Mouse (Mus musculus) heart, adult 18-20 months (tissue): ENCODE measurements around the gene Tspan18. TPM values are rescaled to one million over a fixed set of nuclear protein-coding genes. Genes with fewer than 3 reads are reported as not detected.

Source experiments
- DNase-seq, 2 experiments: peaks; one replicate each; pipeline ENCODE4 v3.0.0; 2021 to 2022; ENCODE audit warnings: mixed read lengths in 1 of 2
- long read RNA-seq, 2 experiments: library from polyadenylated mRNA; stranded (forward); transcript quantifications; one replicate each; pipeline ENCODE4 v2.0.0; 2021
- total RNA-seq, 2 experiments: library from RNA; stranded (reverse); gene quantifications; 2 replicates each; pipeline ENCODE4 v1.2.3; 2021

Tspan18 gene
- total RNA-seq = 10 to 100 TPM; 11.7 to 13.3 TPM
- long read RNA-seq, experiment 1, partial matches to known transcripts = 2 of 13 reads
- long read RNA-seq, experiment 1, other reads (novel, unspliced or antisense) = 6 of 13 reads
- long read RNA-seq, experiment 2, partial matches to known transcripts = 0 of 5 reads
- long read RNA-seq, experiment 2, other reads (novel, unspliced or antisense) = 2 of 5 reads

GRCm38 (mm10) chr2:93333817-93334731, at the start of gene Tspan18:
TSS of gene Tspan18 (minus strand) at chr2:93334505.
- DNase-seq = peak; percentile 78 to 85

GRCm38 (mm10) chr2:93383831-93384230, 49.5 kb upstream of the Tspan18 start:
- DNase-seq = no peak

DNA sequence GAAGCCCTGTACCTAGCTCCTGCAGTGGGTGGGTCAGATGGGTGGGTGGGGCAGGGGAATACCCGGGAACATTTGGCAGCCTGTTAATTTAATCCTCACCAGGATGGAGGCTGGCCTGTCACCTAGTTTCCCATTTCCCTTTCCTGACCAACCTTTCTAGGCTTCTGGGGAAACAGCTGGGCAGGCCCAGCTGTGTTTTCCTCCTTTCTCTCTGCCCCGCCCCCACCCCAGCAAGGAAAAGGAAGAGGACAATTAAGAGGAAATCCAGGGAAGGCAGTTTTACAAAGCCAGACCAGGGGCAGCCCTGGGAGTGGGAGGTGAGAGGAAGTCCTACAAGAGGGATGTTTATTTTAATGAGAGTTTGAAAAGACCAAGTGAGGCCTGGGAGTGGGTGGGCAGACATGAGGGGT, 46.4 kb upstream of the Tspan18 start:
- DNase-seq = peak in 1 of 2 experiments; percentile 60

DNA sequence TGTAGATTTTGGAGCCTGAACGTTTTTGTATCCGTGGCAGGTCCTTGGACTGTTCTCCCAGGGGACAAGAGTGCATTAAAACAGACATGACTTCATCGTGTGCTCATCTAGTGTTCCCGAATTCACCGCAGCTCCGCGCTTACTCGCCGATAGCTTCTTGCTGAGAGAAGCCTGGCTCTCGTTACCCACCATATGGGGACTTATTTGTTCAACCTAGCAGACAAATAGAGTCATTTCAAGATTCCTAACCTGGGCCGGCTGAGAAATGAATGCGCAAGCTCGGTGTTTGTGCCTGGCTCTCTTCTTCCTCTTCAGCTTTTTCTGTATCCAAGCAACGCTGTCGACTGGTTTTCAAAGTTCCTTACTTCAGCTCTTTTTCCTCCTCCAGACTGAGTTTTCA, 43.5 kb upstream of the Tspan18 start:
- no peak for DNase-seq

DNA sequence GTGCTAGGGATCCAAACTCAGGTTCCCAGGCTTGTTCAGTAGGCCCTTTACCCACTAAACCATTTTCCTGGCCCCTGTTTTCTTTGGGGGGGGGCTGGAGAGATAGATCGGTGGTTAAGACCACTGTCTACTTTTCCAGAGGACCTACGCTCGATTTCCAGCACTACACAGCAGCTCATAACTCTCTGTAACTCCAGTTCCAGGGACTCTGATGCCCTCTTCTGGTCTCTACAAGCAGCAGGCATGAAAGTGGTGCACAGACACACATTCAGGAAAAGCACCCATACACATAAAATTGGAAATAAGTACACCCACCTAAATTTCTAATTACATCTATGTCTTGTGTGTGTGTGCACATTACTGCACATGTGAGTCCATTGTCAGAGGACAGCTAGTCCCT, 42.9 kb upstream of the Tspan18 start:
- no peak for DNase-seq

DNA sequence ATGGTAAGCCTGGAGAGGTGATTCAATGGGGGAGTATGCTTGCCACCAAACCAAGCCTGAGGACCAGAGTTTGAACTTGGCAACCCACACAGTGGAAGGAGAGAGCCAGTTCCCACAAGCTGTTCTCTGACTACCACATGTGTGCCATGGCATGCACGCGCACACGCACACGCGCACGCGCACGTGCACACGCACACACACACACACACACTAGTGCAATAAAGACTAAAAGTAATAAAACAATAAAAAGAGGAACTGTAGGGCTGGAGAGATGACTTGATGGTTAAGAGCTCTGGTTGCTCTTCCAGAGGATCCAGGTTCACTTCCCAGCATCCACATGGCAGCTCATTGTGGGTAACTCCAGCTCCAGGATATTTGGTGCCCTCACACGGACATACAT, 38.6 kb upstream of the Tspan18 start:
- DNase-seq = no peak

DNA sequence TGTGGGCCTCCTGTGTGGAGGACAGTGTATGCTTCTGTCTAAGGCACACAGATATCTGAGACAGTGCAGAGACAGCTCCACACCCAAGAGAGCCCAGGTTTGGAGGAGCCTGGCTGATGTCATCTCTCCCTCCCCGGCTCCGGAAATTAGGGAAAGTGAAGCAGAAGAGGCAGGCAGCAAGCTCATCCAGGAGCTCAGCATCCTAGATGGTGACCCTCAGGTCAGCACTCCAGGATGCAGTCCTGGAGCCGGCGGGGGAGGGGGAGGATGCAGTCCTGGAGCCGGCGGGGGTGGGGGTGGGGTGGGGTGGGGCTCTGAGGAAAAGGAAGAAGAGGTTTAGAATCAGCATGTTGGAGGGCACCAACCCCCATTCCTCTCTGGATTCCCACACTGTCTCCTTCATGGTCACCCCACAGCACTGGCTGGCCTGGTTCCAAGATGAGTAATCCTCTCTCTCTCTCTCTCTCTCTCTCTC, 37.8 kb upstream of the Tspan18 start:
- DNase-seq = no peak

GRCm38 (mm10) chr2:93368954-93369353, 34.6 kb upstream of the Tspan18 start:
- peak; percentile 20 to 54 for DNase-seq

DNA sequence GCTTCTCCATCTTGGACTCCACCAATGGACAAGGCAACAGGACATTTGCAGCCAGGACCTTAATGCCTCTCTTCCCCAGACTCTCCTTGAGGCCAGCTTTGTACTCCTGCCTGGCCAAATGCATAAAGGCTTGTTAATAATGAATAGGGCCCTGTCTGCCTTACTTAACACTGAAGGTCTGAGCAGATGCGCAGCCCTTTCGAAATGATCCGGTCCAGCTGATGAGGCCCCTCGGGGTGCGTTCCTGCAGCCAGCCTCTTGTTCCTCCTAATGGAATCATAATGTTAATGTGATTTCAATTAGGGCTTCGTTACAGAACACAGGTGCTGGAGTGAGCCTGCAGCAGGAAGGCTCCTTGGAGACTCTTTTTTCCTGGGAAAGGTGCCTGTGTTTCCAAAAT, 33.7 kb upstream of the Tspan18 start:
- DNase-seq = no peak

DNA sequence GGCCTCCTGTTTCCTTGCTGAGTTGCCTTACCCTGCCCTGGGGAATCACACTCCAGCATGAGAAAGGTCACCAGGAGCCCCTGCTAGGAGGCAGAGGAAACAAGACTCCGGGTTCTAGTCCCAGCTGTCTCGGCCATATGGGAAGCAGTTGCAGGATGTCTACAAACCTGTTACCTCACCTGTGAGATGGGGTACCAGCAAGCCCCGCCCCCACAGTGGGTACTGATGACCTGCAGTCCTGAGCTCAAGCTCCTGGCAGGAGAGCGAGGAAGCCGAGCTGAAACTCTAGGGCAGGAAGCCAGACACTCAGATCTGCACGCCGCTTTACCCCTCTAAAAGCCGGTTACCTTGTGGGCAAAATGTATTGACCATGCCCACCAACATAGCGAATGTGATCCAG, 31.1 kb upstream of the Tspan18 start:
- DNase-seq = no peak

DNA sequence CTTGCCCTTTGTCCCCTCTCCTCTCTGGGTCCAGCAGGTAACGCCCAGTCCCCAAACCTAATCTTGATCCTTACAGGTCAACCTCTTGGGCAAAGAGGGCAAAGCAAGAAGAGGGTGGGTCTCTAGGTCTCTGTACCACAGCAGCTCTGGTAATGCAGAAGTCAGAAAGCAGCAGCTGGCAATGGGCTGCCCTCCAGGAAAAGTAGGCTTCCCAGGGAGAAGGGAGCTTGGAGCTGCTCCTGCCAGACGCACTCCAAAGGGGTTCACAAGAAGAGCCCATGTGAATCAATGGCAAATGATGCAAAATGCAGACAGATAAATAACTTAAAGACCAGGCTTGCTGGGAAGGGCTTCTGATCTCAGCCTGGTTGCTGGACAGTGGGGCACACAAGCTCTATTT, 30.6 kb upstream of the Tspan18 start:
- DNase-seq = no peak

DNA sequence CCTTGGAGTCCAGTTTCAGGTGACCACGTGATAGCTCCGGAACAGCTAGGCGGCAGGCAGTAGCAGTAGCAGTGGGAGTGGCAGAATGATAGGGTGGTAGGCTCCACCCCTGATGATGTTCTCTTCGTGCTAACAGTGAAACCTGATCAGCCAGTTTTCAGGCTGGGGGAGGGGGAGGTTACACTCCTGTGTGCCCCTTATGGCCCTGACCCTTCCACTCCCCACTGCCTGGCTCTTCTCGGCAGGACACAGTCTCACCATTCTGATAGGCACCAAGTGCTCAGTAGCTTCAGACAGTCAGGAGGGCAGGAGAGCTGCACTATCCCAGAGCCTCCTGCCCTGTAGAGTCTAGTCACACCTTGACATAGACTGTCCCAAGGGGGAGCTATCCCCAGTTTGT, 27.1 kb upstream of the Tspan18 start:
- DNase-seq = no peak

GRCm38 (mm10) chr2:93360310-93360709, 26.0 kb upstream of the Tspan18 start:
- no peak for DNase-seq

DNA sequence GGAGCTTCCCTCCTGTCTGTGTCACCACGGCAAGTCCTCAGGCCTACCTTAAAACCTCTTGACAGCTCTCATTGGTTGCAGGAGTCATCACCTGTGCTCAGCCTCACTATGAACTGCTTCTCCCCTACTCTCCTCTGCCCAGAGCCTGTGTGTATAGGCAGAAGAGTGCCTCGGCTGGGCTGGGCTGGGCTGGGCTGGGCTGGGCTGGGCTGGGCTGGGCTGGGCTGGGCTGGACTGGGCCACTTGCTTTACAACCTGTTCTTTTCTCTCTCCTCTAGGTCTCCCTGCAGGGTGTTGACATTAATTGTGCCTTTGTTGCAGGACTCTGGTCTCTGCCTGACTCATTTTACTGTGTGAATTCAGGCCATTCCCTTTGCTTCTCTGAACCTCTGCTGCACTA, 23.1 kb upstream of the Tspan18 start:
- DNase-seq = no peak

DNA sequence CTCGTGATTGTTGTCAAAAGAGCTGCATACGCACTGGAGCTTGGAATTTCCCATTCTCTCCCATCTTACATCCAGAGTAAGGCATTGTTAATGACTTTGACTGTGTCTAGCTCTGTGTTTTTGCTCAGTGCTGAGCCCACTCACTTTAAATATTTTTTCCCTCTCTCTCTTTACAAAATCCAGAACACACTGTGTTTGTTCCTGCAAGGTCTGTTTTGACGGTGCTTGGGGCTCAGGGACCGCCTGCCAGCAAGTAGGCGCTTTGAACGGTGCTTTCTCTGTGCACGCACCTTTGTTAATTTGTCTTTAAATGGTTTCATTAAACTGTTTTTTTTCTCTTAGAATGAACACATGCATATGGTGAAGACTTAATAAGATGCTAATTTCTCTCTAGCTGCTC, 21.5 kb upstream of the Tspan18 start:
- DNase-seq = no peak

GRCm38 (mm10) chr2:93354621-93355020, 20.3 kb upstream of the Tspan18 start:
- DNase-seq = no peak

DNA sequence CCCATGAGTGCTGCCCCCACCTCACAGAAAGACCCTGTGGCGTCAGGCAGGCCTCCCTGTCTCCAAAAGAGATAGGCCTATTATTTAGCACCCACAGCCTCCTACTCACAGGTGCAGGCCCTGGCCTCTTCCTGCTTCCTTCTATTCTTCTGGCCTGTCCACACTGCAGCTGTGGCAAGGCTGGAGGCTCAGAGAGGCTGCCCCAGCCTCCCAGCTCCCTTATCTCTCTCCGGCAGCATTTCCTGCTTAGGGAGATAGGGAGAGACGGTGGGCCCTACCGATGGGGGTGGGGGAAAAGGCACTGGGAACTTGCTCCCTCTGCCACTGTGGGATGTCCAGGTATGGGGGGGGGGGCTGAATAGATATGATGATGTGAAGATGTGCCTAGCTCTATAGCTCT, 19.4 kb upstream of the Tspan18 start:
- DNase-seq = peak in 1 of 2 experiments; percentile 32

DNA sequence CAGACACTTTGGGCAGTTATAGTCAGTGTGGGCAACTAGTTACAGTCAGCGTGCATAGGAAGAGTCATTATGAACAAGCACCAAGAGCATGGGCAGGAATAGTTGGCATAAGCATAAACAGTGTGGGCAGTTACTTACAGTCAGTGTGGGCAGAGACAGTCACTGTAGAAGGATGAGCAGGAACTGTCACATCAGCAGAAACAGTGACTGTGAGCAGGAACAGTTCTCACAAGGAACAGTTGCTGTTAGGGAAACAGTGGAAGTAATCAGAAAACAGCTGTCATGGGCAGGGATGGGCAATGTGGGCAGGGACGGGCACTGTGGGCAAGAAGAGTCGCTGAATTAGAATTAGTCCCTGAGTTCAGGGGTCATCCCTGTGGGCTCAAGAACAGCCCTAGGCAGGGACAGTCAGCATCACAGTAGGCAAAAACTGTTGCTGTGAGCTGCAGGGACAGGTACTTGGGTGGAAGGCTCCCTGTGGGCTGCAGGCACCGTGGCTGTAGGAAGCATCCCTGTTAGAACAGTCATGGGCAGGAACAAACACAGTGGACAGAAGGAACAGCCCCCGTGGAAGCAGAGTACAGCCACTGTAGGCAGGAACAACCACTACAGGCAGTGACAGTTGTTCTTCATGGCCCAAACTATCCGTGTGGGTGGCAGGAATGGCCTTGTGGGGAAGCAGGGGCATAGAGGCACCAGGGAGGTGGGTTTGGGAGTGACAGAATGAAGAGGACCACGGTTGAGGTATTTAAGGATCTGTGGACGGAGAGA, 18.8 kb upstream of the Tspan18 start:
- no peak for DNase-seq

DNA sequence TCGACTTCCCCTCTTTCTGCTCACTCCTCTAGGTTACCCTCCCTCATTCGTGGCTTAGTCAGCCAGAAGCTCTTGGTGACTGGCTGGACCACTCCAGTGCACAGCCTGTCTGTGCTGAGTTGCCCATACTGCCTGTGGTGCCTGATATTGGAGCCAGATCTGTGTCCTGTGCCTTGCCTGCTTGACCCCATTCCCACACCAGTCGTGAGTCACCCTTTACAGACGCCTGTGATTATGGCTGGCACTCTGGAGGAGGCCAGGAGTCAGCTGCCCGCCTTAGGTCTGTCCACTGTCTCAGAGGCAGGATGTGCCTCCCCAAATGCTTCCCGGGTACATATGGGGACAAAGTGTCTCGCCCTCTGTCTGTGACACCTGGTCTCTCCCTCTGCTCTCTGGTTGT, 17.0 kb upstream of the Tspan18 start:
- no peak for DNase-seq

- no peak for DNase-seq
Measured at GRCm38 (mm10) chr2:93347018-93347417, 12.7 kb upstream of the Tspan18 start.

GRCm38 (mm10) chr2:93346609-93347008, 12.3 kb upstream of the Tspan18 start:
- DNase-seq = no peak

DNA sequence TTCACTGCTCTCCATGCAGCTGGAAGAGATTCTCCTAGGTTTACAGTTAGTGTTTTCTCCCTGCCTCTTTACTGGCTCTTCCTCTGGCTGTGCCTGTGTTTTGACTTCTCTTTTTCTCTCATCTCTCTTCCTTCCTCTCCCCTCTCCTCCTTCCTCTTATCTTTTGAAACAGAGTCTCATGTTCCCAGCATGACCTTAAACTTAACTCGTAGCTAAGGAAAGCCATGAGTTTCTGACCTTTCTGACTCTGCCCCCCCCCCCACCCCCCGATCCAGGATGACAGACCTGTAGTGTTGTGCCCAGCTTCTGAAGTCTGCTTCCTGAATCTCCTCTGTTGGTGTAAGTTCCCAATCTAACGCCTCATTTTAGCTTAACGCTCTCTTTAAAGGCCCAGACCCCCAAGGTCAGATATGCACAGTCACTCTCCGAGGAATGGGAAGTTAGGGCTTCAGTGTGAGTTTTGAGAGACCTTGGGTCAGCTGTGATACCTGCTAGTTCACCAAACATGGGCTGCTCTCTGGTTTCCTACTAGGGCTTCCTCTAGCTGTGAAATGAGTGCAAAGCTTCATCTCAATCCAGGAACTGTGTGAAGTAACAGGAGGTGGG, 11.5 kb upstream of the Tspan18 start:
- no peak for DNase-seq
